Mouse (Mus musculus) urinary bladder, postnatal 25 days (tissue): ENCODE measurements around the gene Ggct.
"Not testable (repeated sequence)": the region's sequence is repeated elsewhere in the genome, so short reads cannot be mapped to it uniquely, and the experiment has no call there.

ENCODE experiments used
- DNase-seq: peaks from one replicate; pipeline ENCODE4 v3.0.0; 2022; ENCODE audit warnings: low spot score

Gene Ggct

GRCm38 (mm10) chr6:54992141-54992540, 609 bp downstream of the Ggct start:
- DNase-seq = no peak

- DNase-seq = no peak
Observed at GRCm38 (mm10) chr6:54991189-54991588, 1.6 kb downstream of the Ggct start.

DNA sequence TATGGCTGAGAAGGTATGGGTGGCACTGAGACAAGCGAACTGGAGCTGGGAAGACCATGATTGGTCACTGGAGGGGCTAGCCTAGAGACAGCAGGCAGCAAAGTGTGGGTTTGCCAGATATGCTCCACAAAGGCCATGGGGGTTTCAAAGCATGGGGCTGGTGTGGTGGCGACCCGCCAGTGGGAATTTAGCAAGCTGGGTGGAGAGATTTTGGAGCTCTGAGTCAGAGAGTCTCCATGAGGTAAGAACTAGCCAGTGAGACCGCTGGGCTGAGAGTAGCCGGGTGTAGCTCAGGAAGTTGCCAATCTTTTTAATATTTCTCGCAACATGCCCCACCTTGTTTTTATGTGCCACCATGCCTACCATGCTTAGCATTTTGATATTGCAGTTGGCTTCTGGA, 4.6 kb downstream of the Ggct start:
- no peak for DNase-seq

GRCm38 (mm10) chr6:54984096-54984495, 8.7 kb downstream of the Ggct start:
- DNase-seq = no peak

DNA sequence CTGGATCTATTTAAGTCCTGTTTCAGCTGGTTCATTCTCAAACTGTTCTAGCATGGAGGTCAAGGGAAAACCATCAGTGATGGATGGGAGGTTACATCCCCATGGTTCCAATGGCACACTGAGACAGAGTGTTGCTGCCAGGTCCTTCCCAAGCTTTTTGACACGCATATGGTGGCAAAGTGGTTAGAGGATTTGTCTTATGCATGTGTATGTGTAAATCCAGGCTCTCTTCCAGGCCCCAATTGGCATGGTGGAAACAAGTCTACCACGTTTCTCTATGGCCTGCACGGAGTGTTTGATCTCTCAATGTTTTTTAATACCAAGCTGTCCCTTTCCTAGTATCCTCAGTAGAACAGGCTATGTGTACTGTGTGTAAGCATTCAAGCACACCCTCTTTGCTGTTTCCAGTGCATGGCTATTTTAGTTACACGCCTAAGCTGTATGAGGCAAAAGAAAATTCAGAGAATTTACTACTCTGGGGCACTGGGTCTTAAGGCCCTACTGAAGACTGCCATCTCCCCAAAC, 9.2 kb downstream of the Ggct start:
- no peak for DNase-seq

DNA sequence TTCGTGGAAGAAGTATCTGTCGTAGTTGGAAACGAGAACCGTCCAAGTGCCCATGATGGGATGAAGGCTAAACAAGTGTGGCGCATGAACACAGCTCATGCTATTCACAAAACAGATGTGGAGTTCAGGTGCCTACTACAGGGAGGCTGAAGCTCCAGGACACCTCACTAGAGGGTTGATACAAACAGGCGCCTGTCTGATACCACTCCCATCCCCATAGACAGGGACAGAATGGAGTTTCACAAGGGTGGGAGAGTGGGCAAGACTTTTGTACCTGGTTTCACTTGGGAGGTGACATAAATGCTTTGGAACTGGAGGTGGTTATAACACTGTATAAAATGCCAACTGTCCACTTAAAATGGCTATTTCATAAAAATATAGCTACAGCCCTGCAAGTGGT, 13.3 kb downstream of the Ggct start:
- DNase-seq = no peak

DNA sequence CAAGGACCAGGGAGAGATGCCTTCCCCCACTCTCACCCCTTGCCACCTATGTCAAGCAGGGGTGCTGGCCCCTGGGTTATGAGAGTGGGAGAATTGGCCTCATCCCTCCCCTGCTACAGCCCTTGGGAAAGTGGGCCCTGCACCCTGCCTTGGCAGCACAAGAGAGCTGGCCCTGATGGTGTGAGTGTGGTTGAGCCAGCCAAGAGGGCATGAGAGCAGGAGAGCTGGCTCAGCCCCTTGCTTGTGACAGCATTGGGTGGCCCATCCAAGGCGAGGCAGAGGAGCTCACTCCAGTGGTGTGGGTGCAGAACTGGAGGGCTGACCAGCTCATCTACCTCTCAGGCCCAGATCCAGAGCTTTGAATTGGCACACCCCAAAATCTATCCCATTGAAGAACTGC, 17.1 kb downstream of the Ggct start:
- no peak for DNase-seq

DNA sequence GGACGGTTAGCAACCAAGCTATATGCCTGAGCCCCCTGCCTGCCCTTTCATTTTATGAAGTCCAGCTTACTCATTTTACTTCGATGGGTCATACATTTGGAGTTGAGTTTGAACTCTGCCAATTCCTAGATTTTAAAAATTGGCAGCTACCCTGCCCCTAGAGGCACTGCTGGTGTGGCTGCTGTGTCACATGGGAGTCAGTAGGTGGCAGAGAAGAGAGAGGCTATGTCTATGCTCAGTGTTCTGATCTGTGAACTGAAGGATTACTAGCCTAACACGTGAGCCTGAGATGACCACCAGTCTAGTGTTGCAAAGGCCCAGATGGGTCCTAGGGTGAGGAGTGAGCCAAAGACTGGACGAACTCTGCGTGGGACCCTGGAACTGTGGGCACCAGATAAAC, 18.2 kb downstream of the Ggct start:
- DNase-seq = no peak

GRCm38 (mm10) chr6:54972929-54973211, 19.9 kb downstream of the Ggct start:
- DNase-seq = no peak

GRCm38 (mm10) chr6:54972111-54972928, 20.4 kb downstream of the Ggct start, which contains the start of gene Nod1:
Gene Nod1 (minus strand): TSS chr6:54972612.
- DNase-seq = peak; percentile 67

GRCm38 (mm10) chr6:54971731-54972110, 21.0 kb downstream of the Ggct start:
- DNase-seq = no peak

- DNase-seq = no peak
Observed at GRCm38 (mm10) chr6:54970506-54970905, 22.2 kb downstream of the Ggct start.

DNA sequence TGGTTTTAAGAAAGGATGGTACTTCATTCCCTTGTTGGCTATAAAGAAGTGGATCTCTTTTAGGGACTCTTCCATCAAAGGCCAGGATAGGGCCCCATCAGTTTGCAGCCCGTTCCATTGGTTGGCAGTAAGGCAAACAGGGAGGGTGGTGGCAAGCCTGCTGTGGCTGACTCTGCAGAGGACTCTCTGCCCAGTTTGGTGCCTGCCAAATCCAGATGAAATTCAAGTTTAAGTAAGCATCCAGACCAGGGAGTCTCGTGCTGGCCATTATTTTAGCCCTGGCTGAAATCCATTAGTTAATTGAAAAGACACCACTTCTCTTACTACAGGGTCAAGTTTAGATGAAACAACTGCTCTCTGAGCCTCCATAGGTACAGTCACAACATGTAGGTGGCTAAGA, 22.9 kb downstream of the Ggct start:
- no peak for DNase-seq

GRCm38 (mm10) chr6:54967591-54967990, 25.2 kb downstream of the Ggct start:
- no peak for DNase-seq

DNA sequence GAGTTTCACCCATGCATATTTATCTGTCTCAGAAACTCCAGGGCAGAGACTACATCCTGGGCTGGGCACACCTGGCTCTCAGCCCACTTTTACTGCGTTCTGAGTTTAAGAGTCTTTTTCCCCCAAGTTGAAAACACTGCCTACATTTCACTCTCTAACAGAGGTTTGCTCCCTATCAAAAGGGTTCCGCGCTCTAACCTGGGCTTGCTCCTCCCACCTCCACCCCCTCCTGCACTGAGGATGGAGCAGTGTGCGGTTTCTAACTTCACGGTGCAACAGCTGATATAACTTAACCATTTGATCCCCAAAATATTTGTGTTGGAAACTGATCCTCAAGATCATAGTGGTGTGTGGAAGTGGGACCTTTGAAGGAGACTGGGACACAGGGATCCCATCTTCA, 27.5 kb downstream of the Ggct start:
- no peak for DNase-seq

- DNase-seq = no peak
Observed at GRCm38 (mm10) chr6:54964755-54965154, 28.0 kb downstream of the Ggct start.

GRCm38 (mm10) chr6:54963599-54963998, 29.2 kb downstream of the Ggct start:
- no peak for DNase-seq

DNA sequence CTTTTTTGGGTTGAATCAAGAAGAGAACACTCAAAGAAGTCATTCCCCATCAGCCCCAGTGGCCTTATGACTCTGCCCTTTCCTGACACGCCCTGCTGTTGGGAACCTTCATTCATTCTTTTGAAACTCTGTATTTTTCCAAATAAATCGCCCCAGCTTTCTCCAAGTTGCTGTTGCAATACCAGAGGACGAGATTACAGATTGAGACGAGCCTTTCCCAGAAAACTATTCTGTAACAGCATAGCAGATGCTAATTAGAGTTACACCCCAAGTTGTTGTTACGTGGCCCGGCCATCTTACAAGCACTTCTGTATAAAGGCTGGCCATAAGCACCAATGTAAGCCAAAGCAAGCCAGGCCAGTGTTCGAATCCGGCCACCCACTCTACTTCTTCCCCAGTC, 35.1 kb downstream of the Ggct start:
- no peak for DNase-seq

DNA sequence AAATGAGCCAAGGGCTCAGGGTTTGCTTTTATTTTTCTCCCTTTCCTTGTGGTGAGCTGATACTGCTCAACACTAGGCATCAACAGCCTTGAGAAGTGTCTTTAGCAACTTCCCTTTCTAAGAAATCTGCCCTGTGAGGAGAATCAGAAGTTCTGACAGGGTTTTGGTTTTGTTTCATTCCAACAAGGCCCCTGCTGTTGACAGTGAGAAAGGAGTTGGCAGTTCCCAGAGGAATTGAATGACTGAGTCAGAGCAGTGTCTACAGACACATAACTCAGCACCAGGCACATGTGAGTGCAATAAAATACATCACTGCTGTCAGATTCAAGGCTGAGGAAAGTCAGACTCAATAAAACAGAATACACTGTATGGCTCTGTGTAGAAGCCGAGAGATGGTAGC, 36.3 kb downstream of the Ggct start:
- DNase-seq = no peak

- no peak for DNase-seq
Observed at GRCm38 (mm10) chr6:54955949-54956348, 36.8 kb downstream of the Ggct start.

- peak; percentile 36 for DNase-seq
Observed at GRCm38 (mm10) chr6:54954659-54955414, 37.9 kb downstream of the Ggct start.

- not testable (repeated sequence) for DNase-seq
Observed at GRCm38 (mm10) chr6:54953399-54953798, 39.4 kb downstream of the Ggct start.

GRCm38 (mm10) chr6:54952542-54952941, 40.2 kb downstream of the Ggct start:
- DNase-seq = no peak
